In genomic region chr19:4440222-4440621, GRCm38 (mm10) we compare ENCODE assay signal across 9 mouse cellular contexts. TPM values are rescaled to one million over a fixed set of nuclear protein-coding genes. Genes with fewer than 3 reads are reported as not detected.
DNase-seq lines count a peak whose midpoint lies in the region; ATAC-seq and TF ChIP-seq lines count a peak whose summit lies in the region.
"Had no signal": no experiment of that assay in that cellular context is flagged by ENCODE, and none has a peak within 500 bp of the region (broad histone marks: within the 10 kb centered on the region; RNA-seq: fewer than 3 reads in every experiment).

No protein-coding gene starts in this region.

- H3K27me3 ChIP-seq in forebrain, embryonic 12.5 days = peaks cover 39% of the 10 kb centered on the region
- H3K27me3 ChIP-seq in forebrain, postnatal 0 days (ENCODE audit: insufficient read depth, low read length) = peaks cover 9% of the 10 kb centered on the region; the same call in 1 of the 2 replicates
- peaks cover 12% of the 10 kb centered on the region for H3K27me3 ChIP-seq in hindbrain, embryonic 16.5 days (replicated peaks; ENCODE audit: control insufficient read depth, insufficient read depth, low read length)
- H3K27me3 ChIP-seq in liver, embryonic 11.5 days (replicated peaks; ENCODE audit: control insufficient read depth, insufficient read depth, low read length) = peaks cover 29% of the 10 kb centered on the region
- no peaks in the 10 kb centered on the region for H3K27me3 ChIP-seq in stomach, embryonic 16.5 days (ENCODE audit: control insufficient read depth, insufficient read depth, low read length)
- H3K27me3 ChIP-seq: Patski had no signal

- WGBS in forebrain, embryonic 12.5 days = 13% methylated on average over 8 of the region's 8 CpGs
- 10% methylated on average over 8 of the region's 8 CpGs for WGBS in forebrain, postnatal 0 days
- WGBS in hindbrain, embryonic 16.5 days = 14% methylated on average over 8 of the region's 8 CpGs
- WGBS in liver, embryonic 11.5 days = 10% methylated on average over 8 of the region's 8 CpGs
- WGBS in stomach, embryonic 16.5 days = 7% methylated on average over 8 of the region's 8 CpGs

- H3K9ac ChIP-seq in forebrain, embryonic 12.5 days = no peak overlapping the region
- H3K9ac ChIP-seq in forebrain, postnatal 0 days = no peak overlapping the region
- H3K9ac ChIP-seq in hindbrain, embryonic 16.5 days (ENCODE audit: low read depth, low read length) = no peak overlapping the region
- H3K9ac ChIP-seq in liver, embryonic 11.5 days (ENCODE audit: low read depth, low read length) = no peak overlapping the region
- peak overlapping the region; percentile 81; the same call in 1 of the 2 replicates for H3K9ac ChIP-seq in stomach, embryonic 16.5 days (ENCODE audit: low read length)

- H3K4me3 ChIP-seq in forebrain, embryonic 12.5 days (replicated peaks) = no peak overlapping the region
- H3K4me3 ChIP-seq in forebrain, postnatal 0 days (ENCODE audit: low read depth, low read length) = no peak overlapping the region
- H3K4me3 ChIP-seq in hindbrain, embryonic 16.5 days (ENCODE audit: low read length) = no peak overlapping the region
- peak overlapping the region; percentile 61; the same call in 1 of the 2 replicates for H3K4me3 ChIP-seq in liver, embryonic 11.5 days (ENCODE audit: low read depth, low read length)
- peak overlapping the region; percentile 70 for H3K4me3 ChIP-seq in stomach, embryonic 16.5 days (replicated peaks; ENCODE audit: low read length)

- no peak for DNase-seq in forebrain, postnatal 0 days
- peak; percentile 62 for DNase-seq in adrenal gland, postnatal 25 days
- no peak for DNase-seq in liver, embryonic 11.5 days (ENCODE audit: low spot score)
- no peak for DNase-seq in layer of hippocampus, adult 9-11 months
- no peak for DNase-seq in thymus, postnatal 4 days

- no peaks in the 10 kb centered on the region for H3K9me3 ChIP-seq in forebrain, embryonic 12.5 days
- no peaks in the 10 kb centered on the region for H3K9me3 ChIP-seq in forebrain, postnatal 0 days (ENCODE audit: low read length)
- no peaks in the 10 kb centered on the region for H3K9me3 ChIP-seq in hindbrain, embryonic 16.5 days (ENCODE audit: control insufficient read depth, low read length)
- no peaks in the 10 kb centered on the region for H3K9me3 ChIP-seq in liver, embryonic 11.5 days (ENCODE audit: control insufficient read depth, low read length)
- no peaks in the 10 kb centered on the region for H3K9me3 ChIP-seq in stomach, embryonic 16.5 days (replicated peaks; ENCODE audit: control insufficient read depth, low read length)

- no peaks in the 10 kb centered on the region for H3K36me3 ChIP-seq in forebrain, embryonic 12.5 days (replicated peaks)
- H3K36me3 ChIP-seq in forebrain, postnatal 0 days (ENCODE audit: insufficient read depth) = no peaks in the 10 kb centered on the region
- H3K36me3 ChIP-seq in hindbrain, embryonic 16.5 days (ENCODE audit: control insufficient read depth, insufficient read depth, low read length) = no peaks in the 10 kb centered on the region
- H3K36me3 ChIP-seq in liver, embryonic 11.5 days (ENCODE audit: control insufficient read depth, insufficient read depth, low read length) = no peaks in the 10 kb centered on the region
- H3K36me3 ChIP-seq in stomach, embryonic 16.5 days (ENCODE audit: control insufficient read depth, insufficient read depth, low read length) = no peaks in the 10 kb centered on the region

- H3K27ac ChIP-seq in forebrain, embryonic 12.5 days = no peak overlapping the region
- H3K27ac ChIP-seq in forebrain, postnatal 0 days (ENCODE audit: low read depth, low read length) = no peak overlapping the region
- H3K27ac ChIP-seq in hindbrain, embryonic 16.5 days (ENCODE audit: low read depth, low read length) = no peak overlapping the region
- H3K27ac ChIP-seq in liver, embryonic 11.5 days (ENCODE audit: low read depth, low read length) = no peak overlapping the region
- peak overlapping the region; percentile 60; the same call in 1 of the 2 replicates for H3K27ac ChIP-seq in stomach, embryonic 16.5 days (ENCODE audit: low read length)

- no peak for TF ChIP-seq CTCF in forebrain, postnatal 0 days (IDR thresholded peaks at IDR 0.05; ENCODE audit: low read depth)

- H3K4me1 ChIP-seq in forebrain, embryonic 12.5 days = peaks cover 26% of the 10 kb centered on the region
- H3K4me1 ChIP-seq in forebrain, postnatal 0 days (ENCODE audit: insufficient read depth) = no peaks in the 10 kb centered on the region
- peaks cover 13% of the 10 kb centered on the region for H3K4me1 ChIP-seq in hindbrain, embryonic 16.5 days (ENCODE audit: control insufficient read depth, insufficient read depth, low read depth, low read length)
- H3K4me1 ChIP-seq in liver, embryonic 11.5 days (replicated peaks; ENCODE audit: control insufficient read depth, insufficient read depth, low read length) = peaks cover 11% of the 10 kb centered on the region; the same call in 1 of the 2 replicates
- peaks cover 33% of the 10 kb centered on the region for H3K4me1 ChIP-seq in stomach, embryonic 16.5 days (ENCODE audit: control insufficient read depth, insufficient read depth, low read length)

- H3K4me2 ChIP-seq in forebrain, embryonic 12.5 days = peak overlapping the region; percentile 81
- no peak overlapping the region for H3K4me2 ChIP-seq in forebrain, postnatal 0 days (ENCODE audit: low read depth)
- peak overlapping the region; percentile 11; the same call in 1 of the 2 replicates for H3K4me2 ChIP-seq in hindbrain, embryonic 16.5 days (ENCODE audit: low read length)
- peak overlapping the region; percentile 68 for H3K4me2 ChIP-seq in liver, embryonic 11.5 days
- peak overlapping the region; percentile 69 for H3K4me2 ChIP-seq in stomach, embryonic 16.5 days (ENCODE audit: low read depth, low read length)

- no peak for ATAC-seq in forebrain, embryonic 12.5 days (ENCODE audit: low FRiP score)
- ATAC-seq in forebrain, postnatal 0 days = no peak
- ATAC-seq in hindbrain, embryonic 16.5 days = no peak
- ATAC-seq in liver, embryonic 11.5 days (replicated peaks; ENCODE audit: low FRiP score) = no peak
- no peak for ATAC-seq in stomach, embryonic 16.5 days (ENCODE audit: insufficient read depth, low FRiP score)
- ATAC-seq: Patski had no signal

RNA-seq across cellular contexts. Expression of gene Rhod, which starts 1.0 kb away (rescaled TPM):
- 8.6 and 14.9 TPM in 2 replicates for polyA plus RNA-seq in forebrain, embryonic 12.5 days (2016; fragmentation: Nextera tagmentation; extraction: Ambion mirVana)
- 3.6 and 5.2 TPM in 2 replicates for total RNA-seq in forebrain, postnatal 0 days (2014; rRNA removed)
- polyA plus RNA-seq in forebrain, postnatal 0 days (2015; fragmentation: Nextera tagmentation; extraction: Ambion mirVana) = 4.3 and 4.7 TPM in 2 replicates
- 26.8 and 30.4 TPM in 2 replicates for total RNA-seq in adrenal gland, postnatal 25 days (2021)
- polyA plus RNA-seq in hindbrain, embryonic 16.5 days (2015; fragmentation: Nextera tagmentation; extraction: Ambion mirVana) = 6.4 and 6.6 TPM in 2 replicates
- polyA plus RNA-seq in liver, embryonic 11.5 days (2014; fragmentation: Nextera tagmentation; extraction: Ambion mirVana) = 10.3 and 14.3 TPM in 2 replicates
- 24.3 and 36.4 TPM in 2 replicates for polyA plus RNA-seq in stomach, embryonic 16.5 days (2015; fragmentation: Nextera tagmentation; extraction: Ambion mirVana)

RNA-seq across cellular contexts. Expression of gene Syt12, which starts 37.0 kb away (rescaled TPM):
- polyA plus RNA-seq in forebrain, embryonic 12.5 days (2016; fragmentation: Nextera tagmentation; extraction: Ambion mirVana) = 1.3 and 2.7 TPM in 2 replicates
- total RNA-seq in forebrain, postnatal 0 days (2014; rRNA removed) = 8.2 and 13.0 TPM in 2 replicates
- polyA plus RNA-seq in forebrain, postnatal 0 days (2015; fragmentation: Nextera tagmentation; extraction: Ambion mirVana) = 2.9 and 3.3 TPM in 2 replicates
- total RNA-seq in adrenal gland, postnatal 25 days (2021) = 62.2 and 66.7 TPM in 2 replicates
- polyA plus RNA-seq in hindbrain, embryonic 16.5 days (2015; fragmentation: Nextera tagmentation; extraction: Ambion mirVana) = 8.4 and 9.0 TPM in 2 replicates
- 0.26 and 0.27 TPM in 2 replicates for polyA plus RNA-seq in liver, embryonic 11.5 days (2014; fragmentation: Nextera tagmentation; extraction: Ambion mirVana)
- polyA plus RNA-seq in stomach, embryonic 16.5 days (2015; fragmentation: Nextera tagmentation; extraction: Ambion mirVana) = 0.75 and 0.96 TPM in 2 replicates

RNA-seq across cellular contexts. Expression of gene Kdm2a, which starts 42.1 kb away (rescaled TPM):
- 57.2 and 61.0 TPM in 2 replicates for polyA plus RNA-seq in forebrain, embryonic 12.5 days (2016; fragmentation: Nextera tagmentation; extraction: Ambion mirVana)
- 55.0 and 71.7 TPM in 2 replicates for total RNA-seq in forebrain, postnatal 0 days (2014; rRNA removed)
- polyA plus RNA-seq in forebrain, postnatal 0 days (2015; fragmentation: Nextera tagmentation; extraction: Ambion mirVana) = 13.1 and 19.5 TPM in 2 replicates
- total RNA-seq in adrenal gland, postnatal 25 days (2021) = 116 and 131 TPM in 2 replicates
- 29.8 and 34.8 TPM in 2 replicates for polyA plus RNA-seq in hindbrain, embryonic 16.5 days (2015; fragmentation: Nextera tagmentation; extraction: Ambion mirVana)
- 39.8 and 40.2 TPM in 2 replicates for polyA plus RNA-seq in liver, embryonic 11.5 days (2014; fragmentation: Nextera tagmentation; extraction: Ambion mirVana)
- 35.9 and 37.0 TPM in 2 replicates for polyA plus RNA-seq in stomach, embryonic 16.5 days (2015; fragmentation: Nextera tagmentation; extraction: Ambion mirVana)

RNA-seq across cellular contexts. Expression of gene 2010003K11Rik, which starts 58.2 kb away (rescaled TPM):
- polyA plus RNA-seq in forebrain, embryonic 12.5 days (2016; fragmentation: Nextera tagmentation; extraction: Ambion mirVana) = not detected in 2 replicates
- total RNA-seq in forebrain, postnatal 0 days (2014; rRNA removed) = not detected in 2 replicates
- polyA plus RNA-seq in forebrain, postnatal 0 days (2015; fragmentation: Nextera tagmentation; extraction: Ambion mirVana) = 0.13 TPM in 1 of 2 replicates, not detected in the other
- total RNA-seq in adrenal gland, postnatal 25 days (2021) = 22.0 and 34.8 TPM in 2 replicates
- not detected in 2 replicates for polyA plus RNA-seq in hindbrain, embryonic 16.5 days (2015; fragmentation: Nextera tagmentation; extraction: Ambion mirVana)
- 0.14 TPM in 1 of 2 replicates, not detected in the other for polyA plus RNA-seq in liver, embryonic 11.5 days (2014; fragmentation: Nextera tagmentation; extraction: Ambion mirVana)
- polyA plus RNA-seq in stomach, embryonic 16.5 days (2015; fragmentation: Nextera tagmentation; extraction: Ambion mirVana) = 1.8 and 2.5 TPM in 2 replicates

Comparison
In these comparisons a context has a peak if more than half of its experiments do, and no peak if none do; other contexts are left out.
1. H3K4me3 ChIP-seq: peak in liver, embryonic 11.5 days (single experiment) and stomach, embryonic 16.5 days (single experiment); none in forebrain, embryonic 12.5 days (single experiment), forebrain, postnatal 0 days (single experiment) and hindbrain, embryonic 16.5 days (single experiment).